Mouse (Mus musculus) small intestine, adult 2 months (tissue): ENCODE measurements at regions not wholly inside any gene's neighbourhood (a gene's known extent, or its start where the extent isn't known, plus 50 kb on each side); places are given as distances from the start of the nearest gene placed in this dataset.

Experiments
- CTCF ChIP-seq: fragments of 200-500 bp; IDR thresholded peaks from 2 replicates; pipeline ENCODE4 v1.5.1; 2012; ENCODE audit warnings: low read depth, mild to moderate bottlenecking, control low read depth, inconsistent platforms, low read length, moderate library complexity, mixed read lengths; ENCODE audit not compliant: insufficient replicate concordance, insufficient read length; ENCODE audit errors: extremely low read depth
- POLR2A ChIP-seq: fragments of 200-500 bp; IDR thresholded peaks from 2 replicates; pipeline ENCODE4 v1.6.1; 2012; ENCODE audit warnings: low read depth, mild to moderate bottlenecking, control low read depth, inconsistent platforms, low read length, moderate library complexity

DNA sequence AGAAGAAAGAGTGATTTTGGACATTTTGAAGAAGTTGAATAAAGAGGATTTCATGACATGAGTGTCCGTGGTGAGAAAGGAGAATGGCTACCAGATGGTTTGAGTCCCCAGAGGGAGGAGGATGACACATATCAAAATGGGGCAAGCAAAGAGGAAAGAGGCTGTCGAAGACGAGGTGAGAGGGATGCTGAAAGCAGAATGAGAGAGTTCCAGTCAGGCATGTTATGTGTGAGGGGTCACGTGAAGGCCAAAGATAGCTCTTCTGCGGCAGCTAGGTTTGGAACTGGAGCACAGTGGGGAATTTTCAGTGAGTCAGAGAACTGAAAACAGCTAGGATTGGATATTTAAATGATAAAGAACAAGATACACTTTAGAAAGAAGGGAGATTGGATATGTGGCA, 193.3 kb upstream of the Tmc3 start:
- TF ChIP-seq CTCF (no peak), POLR2A (no peak)
